Mouse (Mus musculus): Measurements from ENCODE around the gene Nrk. TPM values are rescaled to one million over a fixed set of nuclear protein-coding genes. Genes with fewer than 3 reads are reported as not detected.

The Nrk gene
- polyA plus RNA-seq, 1 experiment from 2014 or later = 25.5 TPM

DNA sequence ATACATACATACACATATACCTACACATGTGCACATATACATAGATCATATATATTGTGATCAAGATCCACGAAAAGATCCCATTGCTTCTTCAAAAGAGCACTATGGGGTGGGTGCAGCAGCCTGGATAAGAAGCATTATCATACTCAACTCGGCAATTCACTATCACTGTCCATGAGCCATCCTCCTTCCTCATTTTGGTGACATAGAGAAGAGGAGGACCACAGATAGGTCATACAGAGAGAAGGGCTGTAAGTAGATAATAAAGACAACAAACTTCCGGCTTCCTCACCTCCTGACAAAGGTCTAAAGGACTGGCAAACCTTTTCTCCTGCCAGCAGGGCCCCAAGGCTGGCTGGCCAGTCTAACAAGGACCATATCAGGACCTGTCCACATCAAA is 100.3 kb downstream of the Nrk start:
- H3K9ac ChIP-seq (ENCODE audit: low read length) = no peak overlapping the region
- no peak overlapping the region for H3K4me2 ChIP-seq (ENCODE audit: low read depth, severe bottlenecking)
- no peaks in the 10 kb centered on the region for H3K4me1 ChIP-seq (ENCODE audit: control insufficient read depth, insufficient read depth, low read length)
- ATAC-seq (ENCODE audit: insufficient number of reproducible peaks, low FRiP score, low TSS enrichment, low read depth) (no peak), DNase-seq (ENCODE audit: low spot score) (no peak)
- H3K9me3 ChIP-seq (ENCODE audit: control insufficient read depth, low read length) = no peaks in the 10 kb centered on the region
- H3K27me3 ChIP-seq (ENCODE audit: control insufficient read depth, insufficient read depth, low read length) = no peaks in the 10 kb centered on the region
- H3K27ac ChIP-seq (replicated peaks; ENCODE audit: low read depth, low read length) = no peak overlapping the region
- H3K36me3 ChIP-seq (ENCODE audit: control insufficient read depth, insufficient read depth, low read length) = no peaks in the 10 kb centered on the region
- H3K4me3 ChIP-seq (ENCODE audit: low read depth, low read length) = no peak overlapping the region
- WGBS = 85% methylated on average over 3 of the region's 3 CpGs

DNA sequence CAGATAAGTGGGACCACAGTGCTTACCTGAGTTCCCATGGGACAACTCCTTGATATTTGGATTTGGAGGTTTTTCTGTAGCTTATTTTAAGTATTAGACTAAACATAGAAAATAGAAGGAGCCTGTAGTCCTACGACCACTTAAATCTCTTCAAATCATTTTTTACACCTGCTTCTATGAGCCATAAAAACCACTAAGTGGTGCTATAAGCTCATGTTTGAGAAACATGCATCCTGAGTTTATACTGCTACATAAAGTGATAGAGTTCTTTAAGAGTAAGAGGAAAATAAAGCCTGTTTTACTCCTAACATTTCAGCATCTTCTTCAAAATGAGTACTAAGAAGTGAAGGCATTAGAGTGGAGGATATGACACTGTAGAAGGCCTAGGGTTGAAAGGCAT is 102.3 kb downstream of the Nrk start:
- no peak overlapping the region for H3K4me2 ChIP-seq (ENCODE audit: low read depth, severe bottlenecking)
- no peak overlapping the region for H3K4me3 ChIP-seq (ENCODE audit: low read depth, low read length)
- DNase-seq (ENCODE audit: low spot score) (no peak), ATAC-seq (ENCODE audit: insufficient number of reproducible peaks, low FRiP score, low TSS enrichment, low read depth) (no peak)
- no peaks in the 10 kb centered on the region for H3K9me3 ChIP-seq (ENCODE audit: control insufficient read depth, low read length)
- H3K27me3 ChIP-seq (ENCODE audit: control insufficient read depth, insufficient read depth, low read length) = no peaks in the 10 kb centered on the region
- H3K27ac ChIP-seq (replicated peaks; ENCODE audit: low read depth, low read length) = no peak overlapping the region
- WGBS = 66% methylated on average over 1 of the region's 1 CpGs
- no peaks in the 10 kb centered on the region for H3K36me3 ChIP-seq (ENCODE audit: control insufficient read depth, insufficient read depth, low read length)
- no peaks in the 10 kb centered on the region for H3K4me1 ChIP-seq (ENCODE audit: control insufficient read depth, insufficient read depth, low read length)
- no peak overlapping the region for H3K9ac ChIP-seq (ENCODE audit: low read length)

DNA sequence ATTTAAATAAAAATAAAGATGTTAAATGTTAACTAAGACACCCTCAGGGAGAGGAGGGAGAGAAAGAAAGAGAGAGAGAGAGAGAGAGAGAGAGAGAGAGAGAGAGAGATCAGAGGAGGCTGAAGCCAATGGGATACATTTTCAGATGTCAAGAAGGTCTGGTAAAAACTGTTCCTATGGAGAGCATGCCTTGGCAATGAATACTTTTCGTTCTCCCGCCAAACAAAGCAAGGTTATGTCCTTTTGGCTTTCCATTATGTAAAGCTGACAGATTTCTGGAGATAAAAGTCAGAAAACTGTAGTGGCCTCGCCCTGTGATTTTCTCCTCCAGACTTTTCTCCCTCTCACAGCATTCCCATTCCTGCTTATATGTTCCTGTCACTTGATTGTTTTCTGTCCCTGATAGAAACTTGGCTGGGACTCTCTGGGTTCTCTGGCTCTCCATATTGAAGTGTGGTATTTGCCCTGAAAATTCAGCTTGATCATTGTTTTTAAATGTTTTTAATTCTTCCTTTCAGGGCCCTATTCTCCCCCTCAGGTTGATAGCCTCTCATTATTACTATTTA is 112.4 kb downstream of the Nrk start:
- ATAC-seq (ENCODE audit: insufficient number of reproducible peaks, low FRiP score, low TSS enrichment, low read depth) (no peak), DNase-seq (ENCODE audit: low spot score) (no peak)
- no peaks in the 10 kb centered on the region for H3K9me3 ChIP-seq (ENCODE audit: control insufficient read depth, low read length)
- WGBS = 68% methylated on average over 3 of the region's 3 CpGs
- no peak overlapping the region for H3K9ac ChIP-seq (ENCODE audit: low read length)
- no peaks in the 10 kb centered on the region for H3K4me1 ChIP-seq (ENCODE audit: control insufficient read depth, insufficient read depth, low read length)
- H3K27me3 ChIP-seq (ENCODE audit: control insufficient read depth, insufficient read depth, low read length) = no peaks in the 10 kb centered on the region
- no peaks in the 10 kb centered on the region for H3K36me3 ChIP-seq (ENCODE audit: control insufficient read depth, insufficient read depth, low read length)
- H3K4me2 ChIP-seq (ENCODE audit: low read depth, severe bottlenecking) = no peak overlapping the region
- H3K4me3 ChIP-seq (ENCODE audit: low read depth, low read length) = no peak overlapping the region
- no peak overlapping the region for H3K27ac ChIP-seq (replicated peaks; ENCODE audit: low read depth, low read length)

DNA sequence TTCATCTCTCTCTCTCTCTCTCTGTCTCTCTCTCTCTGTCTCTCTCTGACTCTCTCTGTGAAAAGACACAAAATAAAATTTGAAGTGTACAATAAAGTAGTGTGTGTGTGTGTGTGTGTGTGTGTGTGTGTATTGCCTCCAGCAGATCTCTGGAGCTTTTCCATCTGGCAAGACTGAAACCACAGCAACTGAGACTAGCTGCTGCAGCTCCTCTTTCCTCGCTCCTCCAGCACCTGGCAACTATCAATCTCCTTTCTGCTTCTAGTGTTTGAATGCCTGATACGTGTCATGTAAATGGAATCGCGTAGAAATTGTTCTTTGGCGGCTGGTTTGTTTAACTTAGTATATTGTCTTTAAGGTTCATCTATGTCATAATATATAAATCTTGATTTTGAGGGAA is 113.1 kb downstream of the Nrk start:
- H3K9me3 ChIP-seq (ENCODE audit: control insufficient read depth, low read length) = no peaks in the 10 kb centered on the region
- no peak overlapping the region for H3K4me2 ChIP-seq (ENCODE audit: low read depth, severe bottlenecking)
- H3K27me3 ChIP-seq (ENCODE audit: control insufficient read depth, insufficient read depth, low read length) = no peaks in the 10 kb centered on the region
- no peaks in the 10 kb centered on the region for H3K36me3 ChIP-seq (ENCODE audit: control insufficient read depth, insufficient read depth, low read length)
- no peak overlapping the region for H3K9ac ChIP-seq (ENCODE audit: low read length)
- H3K4me3 ChIP-seq (ENCODE audit: low read depth, low read length) = no peak overlapping the region
- ATAC-seq (ENCODE audit: insufficient number of reproducible peaks, low FRiP score, low TSS enrichment, low read depth) (no peak), DNase-seq (ENCODE audit: low spot score) (no peak)
- no peaks in the 10 kb centered on the region for H3K4me1 ChIP-seq (ENCODE audit: control insufficient read depth, insufficient read depth, low read length)
- H3K27ac ChIP-seq (replicated peaks; ENCODE audit: low read depth, low read length) = no peak overlapping the region
- 66% methylated on average over 5 of the region's 5 CpGs for WGBS

DNA sequence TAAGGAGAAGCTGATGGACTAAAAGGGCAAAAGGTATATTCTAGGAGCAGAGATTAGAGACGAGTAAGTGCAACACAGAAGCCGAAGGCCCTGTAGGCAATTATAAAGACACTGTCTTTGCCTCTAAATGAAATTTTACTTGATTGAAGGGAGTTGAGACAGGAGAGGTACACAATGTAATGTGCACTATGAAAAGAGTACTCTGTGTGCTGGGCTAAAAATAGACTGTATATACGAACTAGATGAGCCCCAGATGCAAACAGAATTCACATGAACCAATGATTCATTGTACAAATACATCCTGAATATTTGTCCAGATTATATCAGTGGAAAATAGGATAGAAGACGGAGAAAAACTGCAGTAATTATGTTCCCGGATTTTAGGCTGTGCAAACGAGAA is 113.7 kb downstream of the Nrk start:
- Histone ChIP-seq H3K9me3 (ENCODE audit: control insufficient read depth, low read length) (no peaks in the 10 kb centered on the region), H3K9ac (ENCODE audit: low read length) (no peak overlapping the region), H3K27me3 (ENCODE audit: control insufficient read depth, insufficient read depth, low read length) (no peaks in the 10 kb centered on the region), H3K27ac (replicated peaks; ENCODE audit: low read depth, low read length) (no peak overlapping the region), H3K36me3 (ENCODE audit: control insufficient read depth, insufficient read depth, low read length) (no peaks in the 10 kb centered on the region), H3K4me3 (ENCODE audit: low read depth, low read length) (no peak overlapping the region), H3K4me2 (ENCODE audit: low read depth, severe bottlenecking) (no peak overlapping the region), H3K4me1 (ENCODE audit: control insufficient read depth, insufficient read depth, low read length) (no peaks in the 10 kb centered on the region)
- DNase-seq (ENCODE audit: low spot score) (no peak), ATAC-seq (ENCODE audit: insufficient number of reproducible peaks, low FRiP score, low TSS enrichment, low read depth) (no peak)
- WGBS = 76% methylated on average over 6 of the region's 6 CpGs

DNA sequence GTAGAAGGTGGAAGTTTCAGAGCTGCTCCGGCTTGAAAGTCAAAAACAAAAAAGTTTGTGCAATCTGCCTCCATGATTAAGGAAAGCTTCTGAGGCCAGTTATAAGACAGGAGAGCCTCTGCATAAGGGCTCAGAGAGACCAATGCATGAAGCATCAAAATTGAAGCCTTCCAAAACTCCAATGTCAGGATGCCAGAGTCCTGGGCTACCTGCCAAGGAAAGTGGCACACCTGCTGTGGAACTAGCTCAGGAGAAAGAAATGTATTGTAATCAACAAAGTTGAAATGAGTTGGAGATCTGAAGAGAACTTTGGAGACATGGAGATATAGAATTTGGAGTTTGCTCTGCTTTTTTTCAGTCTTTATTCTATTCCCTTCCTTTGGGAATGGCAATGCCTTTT is 123.4 kb downstream of the Nrk start:
- no peaks in the 10 kb centered on the region for H3K27me3 ChIP-seq (ENCODE audit: control insufficient read depth, insufficient read depth, low read length)

DNA sequence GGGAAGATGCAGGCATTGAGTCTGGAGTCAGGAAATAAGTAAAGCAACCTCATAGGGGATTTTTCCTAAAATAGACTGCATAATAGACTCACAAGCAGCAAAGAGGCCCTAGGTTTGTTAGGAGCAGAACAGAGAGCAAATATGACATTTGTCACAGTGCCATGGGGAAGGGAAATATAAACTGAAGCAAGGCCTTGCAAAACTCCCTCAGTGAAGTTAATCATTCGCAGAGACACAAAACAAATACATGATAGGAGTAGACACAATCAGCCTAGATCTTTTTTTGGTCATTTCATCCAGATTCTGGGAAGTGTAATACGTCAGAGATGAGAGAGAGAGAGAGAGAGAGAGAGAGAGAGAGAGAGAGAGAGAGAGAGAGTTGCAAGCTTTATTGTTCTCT is 125.1 kb downstream of the Nrk start:
- H3K4me3 ChIP-seq (ENCODE audit: low read depth, low read length) = no peak overlapping the region
- H3K4me2 ChIP-seq (ENCODE audit: low read depth, severe bottlenecking) = no peak overlapping the region
- ATAC-seq (ENCODE audit: insufficient number of reproducible peaks, low FRiP score, low TSS enrichment, low read depth) = no peak
- H3K4me1 ChIP-seq (ENCODE audit: control insufficient read depth, insufficient read depth, low read length) = no peaks in the 10 kb centered on the region
- no peak overlapping the region for H3K9ac ChIP-seq (ENCODE audit: low read length)
- H3K36me3 ChIP-seq (ENCODE audit: control insufficient read depth, insufficient read depth, low read length) = no peaks in the 10 kb centered on the region
- H3K9me3 ChIP-seq (ENCODE audit: control insufficient read depth, low read length) = no peaks in the 10 kb centered on the region
- H3K27ac ChIP-seq (replicated peaks; ENCODE audit: low read depth, low read length) = no peak overlapping the region
- 82% methylated on average over 2 of the region's 2 CpGs for WGBS
- no peak for DNase-seq (ENCODE audit: low spot score)
- H3K27me3 ChIP-seq (ENCODE audit: control insufficient read depth, insufficient read depth, low read length) = no peaks in the 10 kb centered on the region

More for the DNA sequence above, 123.4 kb downstream of the Nrk start:
- ATAC-seq (ENCODE audit: insufficient number of reproducible peaks, low FRiP score, low TSS enrichment, low read depth) = no peak
- no peak for DNase-seq (ENCODE audit: low spot score)
- no peak overlapping the region for H3K9ac ChIP-seq (ENCODE audit: low read length)
- no peak overlapping the region for H3K4me2 ChIP-seq (ENCODE audit: low read depth, severe bottlenecking)
- no peaks in the 10 kb centered on the region for H3K36me3 ChIP-seq (ENCODE audit: control insufficient read depth, insufficient read depth, low read length)
- H3K27ac ChIP-seq (replicated peaks; ENCODE audit: low read depth, low read length) = no peak overlapping the region
- H3K9me3 ChIP-seq (ENCODE audit: control insufficient read depth, low read length) = no peaks in the 10 kb centered on the region
- WGBS = 88% methylated on average over 1 of the region's 1 CpGs
- no peaks in the 10 kb centered on the region for H3K4me1 ChIP-seq (ENCODE audit: control insufficient read depth, insufficient read depth, low read length)
- H3K4me3 ChIP-seq (ENCODE audit: low read depth, low read length) = no peak overlapping the region

DNA sequence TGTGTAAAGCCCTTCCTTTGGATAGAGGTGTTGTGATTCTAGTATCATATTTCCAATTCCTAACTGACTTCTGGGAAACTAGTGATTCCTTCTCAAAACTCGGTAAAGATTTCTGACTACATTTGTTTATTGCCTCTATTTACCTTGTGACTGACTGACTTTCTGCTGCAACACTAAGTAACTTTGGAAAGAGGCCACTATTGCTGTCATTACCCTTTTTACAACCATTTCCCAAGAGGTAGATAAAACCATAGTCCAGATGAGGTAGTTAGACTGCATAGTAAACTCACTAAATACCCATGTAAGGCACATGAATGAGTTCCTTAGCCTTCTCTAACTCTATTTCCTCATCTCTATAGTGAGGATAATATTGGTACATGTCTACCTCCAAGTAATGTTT is 126.9 kb downstream of the Nrk start:
- no peaks in the 10 kb centered on the region for H3K9me3 ChIP-seq (ENCODE audit: control insufficient read depth, low read length)
- no peak for DNase-seq (ENCODE audit: low spot score)
- no peak overlapping the region for H3K9ac ChIP-seq (ENCODE audit: low read length)
- 67% methylated on average over 1 of the region's 1 CpGs for WGBS
- no peaks in the 10 kb centered on the region for H3K4me1 ChIP-seq (ENCODE audit: control insufficient read depth, insufficient read depth, low read length)
- H3K4me2 ChIP-seq (ENCODE audit: low read depth, severe bottlenecking) = no peak overlapping the region
- ATAC-seq (ENCODE audit: insufficient number of reproducible peaks, low FRiP score, low TSS enrichment, low read depth) = no peak
- no peak overlapping the region for H3K27ac ChIP-seq (replicated peaks; ENCODE audit: low read depth, low read length)
- no peaks in the 10 kb centered on the region for H3K27me3 ChIP-seq (ENCODE audit: control insufficient read depth, insufficient read depth, low read length)
- no peaks in the 10 kb centered on the region for H3K36me3 ChIP-seq (ENCODE audit: control insufficient read depth, insufficient read depth, low read length)
- no peak overlapping the region for H3K4me3 ChIP-seq (ENCODE audit: low read depth, low read length)

DNA sequence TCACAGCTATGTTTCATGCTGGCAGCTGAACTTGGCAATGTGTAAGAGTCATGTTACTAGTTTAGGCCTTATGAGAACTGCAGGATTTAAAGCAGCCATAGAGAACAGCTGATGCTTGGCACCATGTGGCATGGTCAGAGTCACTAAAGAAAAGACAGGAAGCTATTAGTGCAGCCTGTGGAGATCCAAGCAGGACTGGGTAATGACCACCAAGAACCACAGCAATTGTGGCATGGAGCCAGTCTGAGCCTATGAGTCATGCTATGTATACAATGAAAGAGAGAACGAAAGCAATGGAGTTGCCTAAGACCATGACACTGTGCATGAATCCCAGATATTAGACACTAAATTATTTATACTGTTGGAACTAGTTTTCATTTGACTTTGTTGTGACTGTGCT is 137.7 kb downstream of the Nrk start:
- H3K9me3 ChIP-seq (ENCODE audit: control insufficient read depth, low read length) = no peaks in the 10 kb centered on the region
- no peak overlapping the region for H3K27ac ChIP-seq (replicated peaks; ENCODE audit: low read depth, low read length)
- ATAC-seq (ENCODE audit: insufficient number of reproducible peaks, low FRiP score, low TSS enrichment, low read depth) (no peak), DNase-seq (ENCODE audit: low spot score) (no peak)
- no peaks in the 10 kb centered on the region for H3K36me3 ChIP-seq (ENCODE audit: control insufficient read depth, insufficient read depth, low read length)
- H3K4me3 ChIP-seq (ENCODE audit: low read depth, low read length) = no peak overlapping the region
- no peaks in the 10 kb centered on the region for H3K4me1 ChIP-seq (ENCODE audit: control insufficient read depth, insufficient read depth, low read length)
- no peaks in the 10 kb centered on the region for H3K27me3 ChIP-seq (ENCODE audit: control insufficient read depth, insufficient read depth, low read length)
- no peak overlapping the region for H3K4me2 ChIP-seq (ENCODE audit: low read depth, severe bottlenecking)
- 85% methylated on average over 1 of the region's 1 CpGs for WGBS
- no peak overlapping the region for H3K9ac ChIP-seq (ENCODE audit: low read length)
